Mouse (Mus musculus) CH12.LX (cell line): ENCODE results near the gene Sertad4. TPM values are rescaled to one million over a fixed set of nuclear protein-coding genes. Genes with fewer than 3 reads are reported as not detected.

Experiments
- DNase-seq: peaks from one replicate; pipeline ENCODE4 v3.0.0-alpha.2; 2013; ENCODE audit errors: extremely low read depth
- H3K27ac ChIP-seq: 2 replicates; pipeline ENCODE4 v1.5.1; 2012; ENCODE audit warnings: low read depth, mild to moderate bottlenecking, control low read depth, moderate library complexity; ENCODE audit not compliant: insufficient read depth
- H3K27me3 ChIP-seq: replicated peaks from 2 replicates; pipeline ENCODE3; 2012; ENCODE audit warnings: inconsistent platforms
- H3K36me3 ChIP-seq, 2 experiments: replicated peaks in 1 of 2; 2 replicates each; pipeline versions ENCODE3 to v1.6.1; 2012; ENCODE audit warnings: inconsistent platforms in 1 of 2, low read length in 1 of 2, mild to moderate bottlenecking in 1 of 2, mixed read lengths in 1 of 2, moderate library complexity in 1 of 2; ENCODE audit not compliant: control insufficient read depth in 1 of 2, insufficient read depth in 1 of 2
- H3K4me1 ChIP-seq, 2 experiments: 2 replicates each; pipeline ENCODE4 v1.6.1; 2012; ENCODE audit warnings: inconsistent platforms in 1 of 2, moderate library complexity in 1 of 2; ENCODE audit not compliant: insufficient read depth in 2 of 2, control insufficient read depth in 1 of 2
- H3K4me2 ChIP-seq: 2 replicates; pipeline ENCODE4 v1.6.1; 2012; ENCODE audit warnings: low read depth, mild to moderate bottlenecking, control low read depth; ENCODE audit not compliant: poor library complexity, insufficient read depth, severe bottlenecking
- H3K4me3 ChIP-seq, 3 experiments: fragments of 150-350 bp in 1 of 3; sonication (generic) in 1 of 3; replicated peaks in 1 of 3; 2 replicates each; pipeline versions ENCODE3 to v1.5.1; 2011 to 2012; ENCODE audit warnings: low read depth in 2 of 3, low read length in 2 of 3, mild to moderate bottlenecking in 2 of 3, moderate library complexity in 2 of 3, control low read depth in 1 of 3, improper control_type of control experiment in 1 of 3, inconsistent platforms in 1 of 3, mixed read lengths in 1 of 3; ENCODE audit not compliant: poor library complexity in 1 of 3
- H3K79me2 ChIP-seq: replicated peaks from 2 replicates; pipeline ENCODE4 v1.6.1; 2012; ENCODE audit warnings: mild to moderate bottlenecking, moderate library complexity; ENCODE audit not compliant: control insufficient read depth, poor library complexity, insufficient read depth, severe bottlenecking; ENCODE audit errors: extremely low read depth
- H3K9ac ChIP-seq: 2 replicates; pipeline ENCODE4 v1.6.1; 2012; ENCODE audit warnings: low read depth, mild to moderate bottlenecking, control low read depth, moderate library complexity; ENCODE audit not compliant: insufficient read depth
- H3K9me3 ChIP-seq: replicated peaks from 2 replicates; pipeline ENCODE3; 2012; ENCODE audit warnings: low read length, inconsistent platforms, mixed read lengths
- CHD1 ChIP-seq: IDR thresholded peaks from 2 replicates; pipeline ENCODE4 v1.6.1; 2012; ENCODE audit warnings: low read depth, low read length, improper control_type of control experiment, inconsistent platforms
- CTCF ChIP-seq, 2 experiments: IDR thresholded peaks in 1 of 2; conservative IDR thresholded peaks in 1 of 2; 2 replicates each; pipeline ENCODE4 v1.5.1; 2011 to 2012; ENCODE audit warnings: low read depth in 2 of 2, low read length in 2 of 2, improper control_type of control experiment in 1 of 2, inconsistent platforms in 1 of 2, mild to moderate bottlenecking in 1 of 2, moderate library complexity in 1 of 2
- EP300 ChIP-seq: IDR thresholded peaks from 2 replicates; pipeline ENCODE4 v1.6.1; 2011; ENCODE audit warnings: low read length, improper control_type of control experiment
- ETS1 ChIP-seq: conservative IDR thresholded peaks from 2 replicates; pipeline ENCODE4 v1.6.1; 2012; ENCODE audit warnings: low read depth, mild to moderate bottlenecking, inconsistent platforms, low read length, improper control_type of control experiment, moderate library complexity
- HCFC1 ChIP-seq: IDR thresholded peaks from 2 replicates; pipeline ENCODE4 v1.6.1; 2012; ENCODE audit warnings: low read depth, mild to moderate bottlenecking, inconsistent platforms, low read length, improper control_type of control experiment
- IRF4 ChIP-seq: IDR thresholded peaks from 2 replicates; pipeline ENCODE4 v1.6.1; 2014; ENCODE audit warnings: low read depth, mild to moderate bottlenecking, inconsistent platforms, low read length, improper control_type of control experiment
- JUN ChIP-seq: IDR thresholded peaks from 2 replicates; pipeline ENCODE4 v1.6.1; 2011; ENCODE audit warnings: low read depth, mild to moderate bottlenecking, low read length, improper control_type of control experiment, moderate library complexity; ENCODE audit not compliant: insufficient read depth
- JUND ChIP-seq: conservative IDR thresholded peaks from 2 replicates; pipeline ENCODE4 v1.6.1; 2011; ENCODE audit warnings: low read depth, low read length, improper control_type of control experiment
- MAFK ChIP-seq: IDR thresholded peaks from 2 replicates; pipeline ENCODE4 v1.6.1; 2011; ENCODE audit warnings: low read length, improper control_type of control experiment; ENCODE audit not compliant: insufficient replicate concordance
- MAX ChIP-seq: IDR thresholded peaks from 2 replicates; pipeline ENCODE4 v1.6.1; 2011; ENCODE audit warnings: low read length, improper control_type of control experiment
- MAZ ChIP-seq: IDR thresholded peaks from 2 replicates; pipeline ENCODE4 v1.6.1; 2012; ENCODE audit warnings: low read depth, mild to moderate bottlenecking, inconsistent platforms, low read length, improper control_type of control experiment, moderate library complexity
- NELFE ChIP-seq: IDR thresholded peaks from 2 replicates; pipeline ENCODE4 v1.6.1; 2011; ENCODE audit warnings: low read depth, low read length, improper control_type of control experiment
- NRF1 ChIP-seq: IDR thresholded peaks from 2 replicates; pipeline ENCODE4 v1.6.1; 2014; ENCODE audit warnings: low read depth, mild to moderate bottlenecking, inconsistent platforms, low read length, improper control_type of control experiment, moderate library complexity
- PAX5 ChIP-seq: IDR thresholded peaks from 2 replicates; pipeline ENCODE4 v1.6.1; 2012; ENCODE audit warnings: low read length, inconsistent platforms, mixed read lengths
- POLR2A ChIP-seq: IDR thresholded peaks from 2 replicates; pipeline ENCODE4 v1.6.1; 2011; ENCODE audit warnings: low read depth, mild to moderate bottlenecking, improper control_type of control experiment, low read length
- POLR2AphosphoS2 ChIP-seq: IDR thresholded peaks from 2 replicates; pipeline ENCODE4 v1.6.1; 2011; ENCODE audit warnings: low read depth, low read length, improper control_type of control experiment
- RAD21 ChIP-seq: IDR thresholded peaks from 2 replicates; pipeline ENCODE4 v1.6.1; 2011; ENCODE audit warnings: low read depth, mild to moderate bottlenecking, low read length, improper control_type of control experiment, moderate library complexity
- RCOR1 ChIP-seq: conservative IDR thresholded peaks from 2 replicates; pipeline ENCODE4 v1.6.1; 2012; ENCODE audit warnings: low read depth, mild to moderate bottlenecking, inconsistent platforms, low read length, improper control_type of control experiment
- SMC3 ChIP-seq: IDR thresholded peaks from 2 replicates; pipeline ENCODE4 v1.6.1; 2011; ENCODE audit warnings: low read depth, low read length, improper control_type of control experiment
- TBP ChIP-seq: conservative IDR thresholded peaks from 2 replicates; pipeline ENCODE4 v1.6.1; 2011; ENCODE audit warnings: low read depth, low read length, improper control_type of control experiment
- TCF12 ChIP-seq: IDR thresholded peaks from 2 replicates; pipeline ENCODE4 v1.6.1; 2014; ENCODE audit warnings: low read depth, mild to moderate bottlenecking, inconsistent platforms, low read length, improper control_type of control experiment
- UBTF ChIP-seq: IDR thresholded peaks from 2 replicates; pipeline ENCODE4 v1.6.1; 2012; ENCODE audit warnings: low read depth, mild to moderate bottlenecking, inconsistent platforms, low read length, improper control_type of control experiment, moderate library complexity
- USF2 ChIP-seq: conservative IDR thresholded peaks from 2 replicates; pipeline ENCODE4 v1.6.1; 2011; ENCODE audit warnings: low read depth, low read length, improper control_type of control experiment
- ZC3H11A ChIP-seq: IDR thresholded peaks from 2 replicates; pipeline ENCODE4 v1.6.1; 2012; ENCODE audit warnings: low read depth, mild to moderate bottlenecking, inconsistent platforms, low read length, improper control_type of control experiment
- ZNF384 ChIP-seq: IDR thresholded peaks from 2 replicates; pipeline ENCODE4 v1.6.1; 2012; ENCODE audit warnings: low read depth, low read length, improper control_type of control experiment, inconsistent platforms
- dilution Hi-C: fragments of 300-500 bp; cut with MboI; formaldehyde crosslinking; loops from 2 replicates; pipeline ENCODE4 v1.14.3; 2020; ENCODE audit warnings: low sequenced_read_pairs; ENCODE audit not compliant: extremely low pct_unique_long_range_greater_than_20kb, extremely low pct_ligation_motif_present
- in situ Hi-C: fragments of 300-500 bp; cut with MboI; formaldehyde crosslinking; loops from 3 replicates; pipeline ENCODE4 v1.14.3; 2019; ENCODE audit warnings: low sequenced_read_pairs, low pct_ligation_motif_present, low pct_unique_long_range_greater_than_20kb, mixed read lengths
- polyA plus RNA-seq: library from polyadenylated mRNA; unstranded; fragments of >175 nt; gene quantifications from 2 replicates; pipeline ENCODE4 v1.2.1, GENCODE M21; 2012; ENCODE audit warnings: low read depth; ENCODE audit not compliant: insufficient read length
- total RNA-seq, 2 experiments: library from RNA; depleted of rRNA; stranded (reverse); fragments of 300-350 nt in 1 of 2; fragments of >200 nt in 1 of 2; gene quantifications; 2 replicates each; pipeline ENCODE4 v1.2.3; 2012 to 2014

Sertad4 gene
- total and polyA plus RNA-seq, 3 experiments, result 0.74 TPM; not detected in 2

- no peak for TF ChIP-seq RAD21
- TF ChIP-seq MAFK, result no peak
- no peak for TF ChIP-seq HCFC1
- TF ChIP-seq ZC3H11A, result no peak
- TF ChIP-seq NRF1, result no peak
- no peak for TF ChIP-seq UBTF
- TF ChIP-seq MAX, result no peak
- TF ChIP-seq PAX5, result no peak
- no peak overlapping the region for H3K4me3 ChIP-seq
- H3K4me1 ChIP-seq, result peaks cover 0 to 41% of the 10 kb centered on the region in 2 experiments; a peak in 2 of 4 replicates
- no peak overlapping the region for H3K27ac ChIP-seq
- dilution Hi-C loops (no loop called here), in situ Hi-C loops (no loop called here)
- peaks cover 5% of the 10 kb centered on the region for H3K9me3 ChIP-seq
- H3K27me3 ChIP-seq, result peaks cover 20% of the 10 kb centered on the region
- no peak overlapping the region for H3K4me2 ChIP-seq
- no peaks in the 10 kb centered on the region for H3K79me2 ChIP-seq
- no peak for DNase-seq
- no peaks in the 10 kb centered on the region for H3K36me3 ChIP-seq
- H3K9ac ChIP-seq, result no peak overlapping the region
These were observed 3.5 kb downstream of the Sertad4 start for GRCm38 (mm10) chr1:192852047-192852446.

GRCm38 (mm10) chr1:192851640-192852039, 3.9 kb downstream of the Sertad4 start:
- H3K9ac ChIP-seq, result no peak overlapping the region
- TF ChIP-seq SMC3, result no peak
- no peak for TF ChIP-seq MAFK
- TF ChIP-seq MAZ, result no peak
- TF ChIP-seq HCFC1, result no peak
- TF ChIP-seq RCOR1, result no peak
- no peak for TF ChIP-seq TBP
- TF ChIP-seq RAD21, result no peak
- no peak for TF ChIP-seq NRF1
- TF ChIP-seq TCF12, result no peak
- peaks cover 0 to 41% of the 10 kb centered on the region in 2 experiments; a peak in 2 of 4 replicates for H3K4me1 ChIP-seq
- peaks cover 5% of the 10 kb centered on the region for H3K9me3 ChIP-seq
- in situ Hi-C loops (no loop called here), dilution Hi-C loops (no loop called here)
- H3K27ac ChIP-seq, result no peak overlapping the region
- no peaks in the 10 kb centered on the region for H3K79me2 ChIP-seq
- H3K27me3 ChIP-seq, result peaks cover 20% of the 10 kb centered on the region
- H3K4me3 ChIP-seq, result no peak overlapping the region
- H3K4me2 ChIP-seq, result no peak overlapping the region
- no peaks in the 10 kb centered on the region for H3K36me3 ChIP-seq
- no peak for DNase-seq

- TF ChIP-seq UBTF (no peak), CHD1 (no peak), USF2 (no peak), NRF1 (no peak), POLR2AphosphoS2 (no peak), RAD21 (no peak), IRF4 (no peak), POLR2A (no peak), EP300 (no peak), NELFE (no peak), ETS1 (no peak), JUN (no peak), SMC3 (no peak), MAX (no peak), JUND (no peak), PAX5 (no peak), CTCF (conservative IDR thresholded peaks at IDR 0.05 in 1 of 2, IDR thresholded peaks at IDR 0.05 in 1 of 2; ENCODE audit: low read depth in 2 of 2, low read length in 2 of 2) (no peak), ZC3H11A (no peak), ZNF384 (no peak), MAZ (no peak)
- Histone ChIP-seq H3K4me1 (peaks cover 0 to 36% of the 10 kb centered on the region in 2 experiments; a peak in 2 of 4 replicates), H3K9me3 (peaks cover 5% of the 10 kb centered on the region), H3K27ac (no peak overlapping the region), H3K4me3 (no peak overlapping the region), H3K27me3 (peaks cover 16% of the 10 kb centered on the region), H3K9ac (no peak overlapping the region), H3K4me2 (no peak overlapping the region), H3K36me3 (no peaks in the 10 kb centered on the region), H3K79me2 (no peaks in the 10 kb centered on the region)
- DNase-seq, result no peak
- dilution Hi-C loops (no loop called here), in situ Hi-C loops (no loop called here)
These were observed 4.4 kb downstream of the Sertad4 start for GRCm38 (mm10) chr1:192851126-192851525.
